Mouse (Mus musculus) heart, adult 11 months (tissue): ENCODE measurements around the gene Parp16.
"Not testable (repeated sequence)": the region's sequence is repeated elsewhere in the genome, so short reads cannot be mapped to it uniquely, and the experiment has no call there.

Experiments used
- DNase-seq: peaks from one replicate; pipeline ENCODE4 v3.0.0; 2022

Gene Parp16

DNA sequence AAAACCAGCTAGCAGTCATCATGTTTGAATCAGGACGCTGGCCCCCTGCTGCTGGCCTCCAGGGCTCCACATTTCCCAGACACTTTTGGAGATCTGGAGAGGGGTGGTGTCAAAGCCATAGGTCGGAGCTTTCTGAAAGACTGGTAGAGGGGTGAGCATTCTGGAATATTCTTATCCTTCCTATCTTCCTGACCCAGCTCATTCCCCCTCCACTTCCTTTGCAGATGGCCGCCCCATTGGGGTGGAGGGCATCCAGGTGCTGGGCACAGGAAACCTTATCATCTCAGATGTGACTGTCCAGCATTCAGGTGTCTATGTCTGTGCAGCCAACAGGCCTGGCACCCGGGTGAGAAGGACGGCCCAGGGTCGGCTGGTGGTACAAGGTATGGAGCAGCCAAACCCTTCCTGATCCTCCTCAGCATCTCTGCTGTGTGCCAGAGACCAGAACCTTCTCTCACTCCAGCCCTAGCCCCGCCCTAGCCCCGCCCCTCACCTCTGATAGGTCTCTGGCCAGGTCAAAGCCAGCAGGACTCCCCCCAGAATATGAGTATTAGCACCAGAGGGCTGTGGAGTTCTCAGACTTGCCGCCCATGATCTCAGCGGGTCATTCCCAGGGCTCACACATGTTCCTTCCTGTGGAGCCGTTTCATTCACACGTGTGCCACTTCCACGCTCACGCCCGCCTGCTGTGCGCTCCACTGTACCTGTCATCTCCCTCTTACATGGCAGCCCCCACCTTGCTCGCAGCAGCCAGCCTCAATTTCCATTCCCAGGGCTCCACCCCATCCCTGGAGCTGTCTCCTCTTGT lies 15.1 kb upstream of the Parp16 start:
- DNase-seq, result no peak

DNA sequence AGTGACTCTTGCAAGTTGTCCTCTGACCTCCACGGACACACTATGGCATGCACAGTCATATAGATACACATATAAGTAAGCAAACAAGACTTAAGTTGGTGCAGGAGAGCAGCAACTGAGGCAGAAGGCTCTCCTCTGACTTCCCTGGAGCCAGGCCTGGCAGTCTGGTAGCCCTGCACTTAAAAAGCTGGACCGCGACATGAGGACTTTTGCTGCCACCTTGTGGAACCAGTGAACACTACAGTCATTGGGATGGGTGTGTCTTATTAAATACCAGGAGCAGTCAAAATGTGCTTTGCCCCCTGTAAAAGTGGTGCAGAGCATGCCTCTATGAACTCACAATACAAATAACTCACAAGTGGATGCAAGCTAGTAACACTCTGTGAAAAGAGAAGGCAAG lies 6.6 kb upstream of the Parp16 start:
- DNase-seq, result peak; percentile 98

DNA sequence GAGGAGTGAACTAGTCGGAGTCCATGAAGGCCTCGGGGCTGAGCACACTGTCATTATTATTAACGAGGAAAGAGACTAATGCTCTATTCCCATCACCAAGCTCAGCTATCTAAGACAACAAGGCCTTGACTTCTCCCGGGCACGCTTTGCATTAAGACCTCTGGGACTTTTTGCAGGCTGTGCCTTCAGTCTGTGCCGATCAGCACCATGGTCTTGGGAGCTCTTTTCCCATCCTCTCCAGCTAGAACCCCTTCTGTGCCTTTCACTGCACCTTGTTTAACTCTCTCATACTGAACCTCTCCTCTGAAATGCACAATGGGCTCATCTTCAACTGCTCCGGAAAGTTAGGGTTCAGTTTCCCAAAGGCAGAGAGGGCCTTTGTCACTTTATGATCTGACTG lies 4.8 kb upstream of the Parp16 start:
- DNase-seq, result no peak

DNA sequence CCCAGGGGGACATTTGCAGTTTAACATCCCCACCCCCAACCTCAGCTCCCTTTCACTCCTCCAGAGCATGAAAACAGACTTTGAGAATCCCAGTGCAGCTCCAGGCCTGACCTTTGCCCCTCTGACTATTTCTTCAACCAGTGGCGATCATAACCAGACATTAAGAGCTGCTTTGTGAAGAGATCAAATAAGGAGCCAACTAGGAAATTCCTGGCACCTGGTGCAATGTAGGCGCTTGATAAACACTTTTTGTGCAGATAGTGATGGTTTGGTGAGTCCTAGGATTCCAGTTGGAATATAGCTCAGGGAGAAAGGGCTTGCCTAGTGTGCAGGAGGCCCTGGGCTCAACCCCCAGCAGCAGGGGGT lies 3.8 kb upstream of the Parp16 start:
- no peak for DNase-seq

DNA sequence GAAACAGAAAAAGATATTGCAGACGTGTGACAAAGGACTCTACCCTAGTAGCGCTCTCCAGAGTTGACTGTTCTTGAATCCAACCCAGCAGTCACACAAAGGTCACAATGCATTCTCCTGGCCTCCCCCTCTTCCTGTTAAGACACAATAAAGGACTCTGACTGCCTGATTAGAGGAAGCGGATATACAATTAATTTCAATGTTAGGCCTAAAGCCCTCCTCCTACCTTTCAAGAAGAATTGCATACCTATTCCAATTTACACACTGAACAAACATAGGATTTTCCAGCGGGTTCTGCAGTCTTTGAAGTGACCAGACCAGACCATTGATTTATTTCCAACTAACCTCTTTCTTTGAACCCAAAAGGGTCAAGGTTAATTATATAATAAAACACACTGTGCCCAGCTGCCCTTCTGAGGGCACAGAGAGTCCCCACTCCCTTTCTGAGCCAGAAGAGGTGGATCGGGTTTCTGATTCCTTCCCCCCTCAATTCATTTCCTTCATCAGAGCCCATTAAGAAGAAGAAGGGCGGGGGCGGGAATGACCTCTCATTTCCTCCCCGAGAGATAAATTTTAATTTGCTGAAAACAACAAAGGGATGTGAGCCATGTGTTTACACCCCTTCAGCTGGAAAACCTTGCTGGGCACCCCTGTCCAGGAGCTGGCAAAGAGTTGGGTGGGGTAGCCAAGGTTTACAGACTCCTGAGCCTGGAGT lies 3.2 kb upstream of the Parp16 start:
- DNase-seq, result peak; percentile 91

DNA sequence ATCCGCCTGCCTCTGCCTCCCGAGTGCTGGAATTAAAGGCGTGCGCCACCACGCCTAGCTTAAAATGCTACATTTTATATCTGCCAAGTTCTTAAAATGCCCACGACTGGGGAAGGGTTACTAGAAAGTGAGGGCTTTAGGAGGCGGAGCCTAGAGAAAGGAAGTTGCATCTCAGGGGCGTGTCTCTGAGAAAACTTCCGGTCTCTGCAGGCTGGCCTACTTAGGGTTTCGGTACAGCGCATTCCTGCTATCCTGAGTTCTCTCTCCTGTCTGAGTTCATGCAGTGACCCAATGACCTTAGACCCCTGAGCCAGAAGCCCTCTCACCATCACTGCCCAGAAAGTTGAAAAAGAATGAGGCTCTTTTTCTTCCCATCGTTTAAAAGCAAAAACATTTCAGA lies 1.9 kb upstream of the Parp16 start:
- peak; percentile 82 for DNase-seq

DNA sequence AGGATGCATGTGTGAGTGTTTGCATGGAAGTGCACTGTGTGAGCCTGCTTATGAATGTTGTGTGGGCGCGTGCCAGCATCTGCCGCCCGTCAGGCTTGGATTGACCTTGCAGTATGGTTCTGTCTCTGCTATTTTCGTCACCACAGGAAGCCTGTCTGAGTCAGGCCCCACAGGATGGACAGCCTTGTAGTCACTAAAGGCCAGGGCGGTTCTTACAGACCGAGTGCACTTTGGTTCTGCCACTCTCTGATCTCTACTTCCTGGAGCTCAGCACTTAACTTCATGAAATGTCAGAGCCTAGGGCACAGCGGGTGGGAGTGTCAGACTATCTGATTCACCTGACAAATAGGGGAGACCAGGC lies 448 bp downstream of the Parp16 start:
- peak; percentile 97 for DNase-seq

DNA sequence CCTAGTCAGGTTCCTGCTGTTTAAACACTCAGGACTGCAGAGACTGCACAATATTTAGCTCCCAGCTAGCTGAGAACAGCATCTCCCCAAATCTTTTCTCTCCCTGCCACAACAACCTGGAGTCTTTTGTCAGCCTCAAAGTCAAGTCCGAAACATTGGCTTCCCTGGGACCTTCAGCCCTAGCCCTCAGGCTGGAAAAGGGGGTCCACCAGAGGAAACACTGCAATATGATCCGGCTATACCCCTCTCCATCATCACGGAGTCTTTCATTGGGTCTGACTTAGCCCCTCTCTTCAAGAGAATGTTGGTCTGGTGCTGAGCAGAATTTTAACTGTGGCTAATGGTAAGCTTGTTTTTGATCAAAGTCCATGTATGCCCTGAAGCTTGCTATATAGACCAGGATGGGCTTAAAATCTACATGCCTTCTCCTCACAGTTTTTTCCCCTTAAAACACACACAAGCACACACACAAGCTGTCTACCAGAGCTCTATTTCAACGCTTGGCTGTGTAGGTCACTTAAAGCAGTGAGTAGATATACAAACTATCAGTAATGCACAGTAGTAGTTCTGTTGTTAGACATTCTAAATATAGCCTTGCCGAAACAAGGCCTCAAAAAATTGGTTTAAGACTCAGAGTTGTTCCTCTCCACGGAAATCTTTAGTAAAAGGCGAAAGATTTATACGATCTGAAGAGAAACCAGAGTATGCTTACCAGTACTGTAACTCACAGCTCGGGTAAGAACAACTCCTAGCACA lies 1.0 kb downstream of the Parp16 start:
- no peak for DNase-seq

DNA sequence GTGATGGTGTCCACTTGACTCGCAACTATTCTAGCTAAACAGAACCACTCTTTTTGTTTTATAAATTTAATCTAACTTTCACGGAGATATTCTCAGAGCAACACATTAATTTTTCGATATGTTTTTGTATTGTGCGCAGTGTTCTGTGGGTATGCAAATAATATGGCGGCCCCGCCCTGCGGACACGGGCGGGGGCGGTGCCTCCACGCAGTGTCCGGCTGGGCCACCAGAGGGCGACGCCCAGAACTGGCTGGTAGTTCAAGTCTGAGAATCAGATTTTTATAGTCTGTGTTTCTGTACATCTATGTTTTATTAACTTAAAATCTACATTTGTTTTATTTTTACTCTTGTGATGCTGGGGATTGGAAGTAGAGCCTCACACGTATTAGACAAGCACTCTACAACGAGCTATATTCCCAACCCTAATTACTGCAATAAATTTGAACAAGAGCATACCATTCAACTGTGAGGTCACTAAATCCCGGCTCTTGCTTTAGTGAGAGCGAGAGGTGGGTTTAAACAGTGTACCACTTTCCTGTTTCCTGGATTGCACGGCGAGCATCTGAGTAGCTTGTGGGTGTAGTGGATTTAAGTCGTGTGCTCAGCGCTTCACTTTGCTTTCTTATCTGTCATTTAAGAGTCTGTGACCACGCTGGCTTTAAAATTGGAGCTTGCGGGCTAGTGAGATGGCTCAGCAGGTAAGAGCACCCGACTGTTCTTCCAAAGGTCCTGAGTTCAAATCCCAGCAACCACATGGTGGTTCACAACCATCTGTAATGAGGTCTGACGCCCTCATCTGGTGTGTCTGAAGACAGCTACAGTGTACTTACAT lies 1.8 kb downstream of the Parp16 start:
- peak; percentile 98 for DNase-seq

DNA sequence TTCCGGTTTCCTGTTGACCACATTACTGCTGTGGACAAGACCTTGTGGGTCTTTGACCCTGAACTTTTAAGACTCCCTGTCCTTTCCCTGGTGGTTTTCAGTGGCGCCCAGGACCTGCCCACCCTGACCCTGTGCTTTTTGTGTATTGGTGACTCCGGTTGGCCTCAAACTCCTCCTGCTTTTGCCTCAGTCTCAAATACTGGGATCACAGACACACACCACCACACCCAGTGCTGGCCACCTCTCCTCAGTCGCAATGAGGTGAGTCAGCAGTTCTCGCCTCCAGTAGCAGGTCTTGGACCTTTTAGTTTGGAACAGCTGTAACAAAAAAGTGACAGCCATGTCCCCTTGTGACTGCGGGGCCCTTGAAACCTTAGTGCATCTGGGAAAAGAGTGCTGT lies 2.7 kb downstream of the Parp16 start:
- no peak for DNase-seq

DNA sequence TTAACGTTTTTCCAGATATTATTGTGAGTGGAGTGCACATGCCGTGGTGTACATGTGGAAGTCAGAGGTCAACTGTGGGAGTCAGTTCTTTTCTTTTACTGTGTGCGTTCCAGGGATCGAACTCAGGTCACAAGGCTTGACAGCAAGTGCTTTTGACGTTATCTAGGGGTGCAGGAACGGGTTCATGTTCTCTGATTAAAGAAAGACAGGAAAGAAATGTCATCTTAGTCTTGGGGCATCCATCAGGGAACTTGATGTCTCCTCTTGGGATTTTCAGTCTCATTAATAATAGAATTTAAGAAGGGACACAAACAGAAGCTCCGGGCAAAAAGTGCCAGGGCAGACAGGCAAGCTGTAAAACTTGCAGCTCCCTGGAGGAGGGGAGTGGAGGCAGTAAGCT lies 4.6 kb downstream of the Parp16 start:
- no peak for DNase-seq

DNA sequence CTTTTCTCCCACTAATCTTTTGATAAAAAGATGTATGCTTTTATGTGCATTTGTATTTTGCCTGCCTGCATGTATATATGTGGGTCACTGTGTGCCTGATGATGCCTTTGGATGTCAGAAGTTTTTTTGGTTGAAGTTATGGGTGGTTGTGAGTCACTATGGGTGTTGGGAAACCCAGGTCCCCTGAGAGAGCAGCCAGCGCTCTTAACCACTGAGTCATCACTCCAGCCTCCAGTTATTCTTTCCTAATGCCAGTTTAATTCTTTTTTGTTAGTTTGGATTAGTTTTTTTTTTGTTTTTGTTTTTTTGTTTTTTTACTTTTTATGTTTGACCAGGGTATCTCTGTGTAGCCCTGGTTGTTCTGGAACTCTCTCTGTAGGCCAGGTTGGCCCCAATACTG lies 5.5 kb downstream of the Parp16 start:
- DNase-seq, result peak; percentile 97

DNA sequence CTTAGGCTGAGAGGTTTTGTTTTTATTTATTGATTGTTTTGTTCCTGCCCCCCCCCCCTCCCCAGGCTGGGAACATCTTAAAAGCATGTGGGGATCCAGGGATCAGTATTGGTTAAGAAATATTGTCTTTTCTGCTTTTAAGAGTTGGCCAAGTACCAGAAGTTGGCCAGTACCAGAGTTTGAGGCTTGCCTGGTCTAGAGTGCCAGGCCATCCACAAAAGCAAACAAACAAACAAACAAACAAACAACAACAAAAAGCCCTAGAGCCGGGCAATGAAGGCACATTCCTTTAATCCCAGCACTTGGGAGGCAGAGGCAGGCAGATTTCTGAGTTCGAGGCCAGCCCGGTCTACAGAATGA lies 5.8 kb downstream of the Parp16 start:
- no peak for DNase-seq

DNA sequence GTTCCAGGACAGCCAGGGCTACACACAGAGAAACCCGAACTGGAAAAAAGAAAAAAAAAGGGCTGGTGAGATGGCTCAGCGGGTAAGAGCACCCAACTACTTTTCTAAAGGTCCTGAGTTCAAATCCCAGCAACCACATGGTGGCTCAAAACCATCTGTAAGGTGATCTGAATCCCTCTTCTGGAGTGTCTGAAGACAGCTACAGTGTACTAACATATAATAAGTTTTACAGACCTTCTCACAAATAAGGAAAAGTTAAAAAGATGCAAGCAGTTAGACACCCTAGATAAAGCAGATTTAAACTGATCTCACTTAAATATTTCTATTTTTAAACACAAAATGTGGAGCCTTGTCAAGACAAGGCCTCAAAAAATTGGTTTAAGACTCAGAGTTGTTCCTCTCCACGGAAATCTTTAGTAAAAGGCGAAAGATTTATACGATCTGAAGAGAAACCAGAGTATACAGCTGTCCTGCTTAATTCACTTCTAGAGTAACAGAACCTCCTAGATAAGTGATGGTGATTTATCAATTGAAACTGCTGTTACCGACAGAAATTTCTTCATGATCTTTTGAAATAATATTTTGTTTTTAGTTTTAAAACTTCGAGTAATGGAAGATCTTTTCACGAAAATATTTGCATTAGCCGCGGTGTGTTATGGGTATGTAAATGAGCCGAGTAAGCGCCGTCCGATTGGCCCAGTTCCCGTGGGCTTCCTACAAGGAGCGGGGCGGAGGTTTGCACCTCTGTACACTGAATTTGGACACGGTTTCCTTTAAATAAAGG lies 6.4 kb downstream of the Parp16 start:
- peak; percentile 97 for DNase-seq

DNA sequence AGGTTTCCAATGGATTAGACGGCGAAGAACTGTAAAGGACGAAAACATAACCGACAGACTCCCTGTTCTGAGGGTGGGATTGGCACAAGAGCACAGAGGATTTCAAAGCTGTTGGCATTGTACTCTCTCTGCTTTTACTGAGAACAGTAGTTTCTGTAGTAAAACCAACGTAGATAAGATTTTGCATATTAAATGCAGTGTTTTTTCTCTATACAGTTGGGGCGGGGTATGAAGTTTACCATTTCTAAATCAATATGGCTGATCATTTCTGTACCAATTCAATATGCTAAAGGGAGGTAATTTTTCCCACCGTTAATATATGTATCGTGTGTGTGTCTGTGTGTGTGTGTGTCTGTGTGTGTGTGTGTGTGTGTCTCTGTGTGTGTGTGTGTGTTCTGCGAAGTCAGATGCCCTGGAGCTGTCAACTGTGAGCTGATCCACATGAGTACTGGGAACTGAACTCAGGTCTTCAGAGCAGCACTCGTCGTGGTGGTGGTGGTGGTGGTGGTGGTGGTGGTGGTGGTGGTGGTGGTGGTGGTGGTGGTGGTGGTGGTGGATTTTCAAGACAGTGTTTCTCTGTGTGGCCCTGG lies 7.1 kb downstream of the Parp16 start:
- DNase-seq, result no peak

DNA sequence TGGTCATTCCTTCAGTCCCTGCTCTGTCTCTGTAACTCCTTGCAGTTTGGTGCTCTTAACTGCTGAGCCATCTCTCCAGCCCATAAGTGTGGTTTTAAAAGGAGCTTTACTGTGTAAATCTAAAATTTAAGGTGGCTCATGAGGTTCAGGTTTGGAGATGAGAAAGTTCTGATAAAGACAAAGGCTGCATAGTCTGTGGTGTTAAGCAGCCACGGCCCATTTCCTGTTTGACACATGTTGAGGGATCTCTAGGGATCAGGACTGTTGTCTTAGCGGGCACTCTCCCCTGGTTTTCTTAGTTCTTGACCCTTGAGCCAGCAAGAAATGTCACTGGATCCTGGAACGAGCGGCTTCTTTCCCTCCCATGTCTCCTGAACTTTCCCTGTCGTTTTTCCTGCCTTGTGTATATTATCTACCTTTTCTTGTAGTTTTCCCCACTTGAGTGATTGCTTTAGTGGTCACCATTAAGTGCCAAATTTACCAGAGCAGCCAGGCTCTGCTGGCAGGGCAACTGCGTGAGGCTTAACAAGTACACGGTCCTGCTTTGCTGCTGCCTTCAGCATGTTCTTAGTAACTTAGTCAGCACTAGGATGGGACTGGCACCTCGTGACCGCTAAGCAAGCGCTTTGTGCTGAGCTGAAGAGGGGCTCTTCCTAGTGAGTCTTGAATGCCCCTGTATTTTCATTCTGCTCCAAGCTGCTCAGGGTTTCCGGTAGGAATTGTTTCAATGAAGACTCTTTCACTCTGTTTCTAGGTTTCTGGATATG lies 10.1 kb downstream of the Parp16 start:
- DNase-seq, result peak; percentile 94

DNA sequence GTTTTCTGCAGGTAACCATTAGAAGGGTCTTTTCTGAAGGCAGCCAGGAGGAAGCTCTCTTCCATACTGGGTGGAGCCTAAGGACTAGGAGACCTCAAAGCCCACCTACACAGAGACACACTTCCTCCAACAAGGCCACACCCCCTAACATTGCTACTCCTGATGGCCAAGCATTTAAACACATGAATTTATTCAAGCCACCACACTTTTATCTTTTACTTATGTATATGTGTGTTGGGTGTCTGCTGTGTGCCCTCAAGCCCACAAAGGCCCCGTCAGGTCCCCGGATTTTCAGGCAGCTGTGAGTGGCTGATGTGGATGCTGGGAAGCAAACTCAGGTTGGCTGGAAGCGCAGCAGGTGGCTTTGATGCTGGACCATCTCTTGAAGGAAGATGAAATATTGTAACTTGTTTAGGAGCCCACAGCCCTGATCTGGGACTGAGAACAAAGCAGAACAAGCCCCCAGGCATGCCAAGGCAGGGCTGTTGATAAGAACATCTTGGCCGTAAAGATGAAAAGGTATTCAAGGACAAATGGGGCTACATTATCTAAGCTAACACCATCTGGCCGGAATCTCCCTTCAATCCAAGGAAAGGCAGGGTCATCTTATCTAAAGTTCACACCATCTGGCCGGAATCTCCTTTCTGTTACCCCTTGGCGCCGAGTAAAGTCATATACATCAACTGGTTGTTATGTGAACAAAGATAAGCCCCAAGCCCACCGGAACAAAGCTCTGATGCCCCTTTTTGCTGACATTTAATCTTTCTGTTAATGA lies 12.1 kb downstream of the Parp16 start:
- DNase-seq, result not testable (repeated sequence)

DNA sequence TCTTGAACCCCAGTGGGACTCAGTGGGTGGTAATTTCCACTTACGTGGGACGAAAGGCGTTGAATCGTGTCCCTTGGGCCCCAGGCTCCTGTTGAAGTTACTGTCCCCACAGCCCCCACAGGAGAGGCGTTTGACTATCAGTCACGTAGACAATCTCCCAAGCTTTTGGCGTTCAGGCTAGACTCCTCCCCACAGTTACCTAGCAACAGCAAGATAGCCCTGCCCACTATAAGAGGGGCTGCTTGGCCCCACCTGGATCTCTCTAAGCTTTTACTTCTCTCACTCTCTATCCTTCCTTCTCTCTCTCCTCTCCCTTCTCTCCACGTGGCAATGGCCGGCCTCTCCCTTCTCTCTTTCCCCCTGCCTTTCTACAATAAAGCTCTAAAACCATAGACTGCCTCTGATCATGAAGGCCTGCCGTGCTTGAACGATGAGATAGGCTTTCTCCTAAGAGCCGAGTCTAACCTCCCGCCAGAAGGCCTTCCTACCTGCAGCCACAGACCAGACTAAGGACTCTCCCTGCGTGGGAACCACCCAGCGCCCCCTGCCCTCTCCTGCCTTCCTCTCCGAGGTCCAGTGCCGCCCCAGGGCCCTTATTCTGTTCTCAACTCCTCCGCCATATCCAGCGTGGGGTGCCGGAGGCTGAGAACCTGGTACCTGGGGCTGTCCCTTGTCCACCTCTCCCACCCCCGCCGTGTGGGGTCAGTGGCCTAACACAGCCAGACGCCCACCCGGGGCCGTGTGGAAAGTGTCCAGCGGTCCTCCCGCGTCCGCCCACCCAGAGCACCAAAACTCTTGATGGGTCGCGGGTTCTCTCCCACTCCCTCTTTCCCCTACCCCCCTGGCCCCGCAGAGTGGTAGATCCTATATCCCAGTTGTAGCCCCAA lies 13.4 kb downstream of the Parp16 start:
- peak; percentile 92 for DNase-seq

DNA sequence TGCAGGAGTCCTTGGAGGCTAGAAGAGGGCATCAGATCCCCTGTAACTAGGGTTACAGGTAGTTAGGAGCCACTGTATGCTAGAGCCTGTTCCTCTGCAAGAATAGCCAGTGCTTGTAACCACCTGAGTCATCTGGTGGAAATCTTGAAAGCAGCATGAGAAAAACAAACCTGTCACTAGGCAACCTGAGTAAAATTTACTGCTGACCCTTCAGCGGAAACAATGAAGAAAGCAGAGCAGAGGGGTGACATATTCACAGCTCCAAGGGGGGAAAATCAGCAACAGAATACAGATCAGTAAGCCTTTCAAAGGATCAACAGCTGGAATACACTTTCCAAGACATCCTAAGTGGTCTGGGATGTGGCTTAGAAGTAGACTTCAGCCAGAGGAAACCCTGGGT lies 16.4 kb downstream of the Parp16 start:
- DNase-seq, result no peak
